Mouse (Mus musculus): ENCODE results near the gene Ntrk1. TPM values are rescaled to one million over a fixed set of nuclear protein-coding genes. Genes with fewer than 3 reads are reported as not detected.

Gene Ntrk1
- total and polyA plus RNA-seq, 3 experiments = not detected

DNA sequence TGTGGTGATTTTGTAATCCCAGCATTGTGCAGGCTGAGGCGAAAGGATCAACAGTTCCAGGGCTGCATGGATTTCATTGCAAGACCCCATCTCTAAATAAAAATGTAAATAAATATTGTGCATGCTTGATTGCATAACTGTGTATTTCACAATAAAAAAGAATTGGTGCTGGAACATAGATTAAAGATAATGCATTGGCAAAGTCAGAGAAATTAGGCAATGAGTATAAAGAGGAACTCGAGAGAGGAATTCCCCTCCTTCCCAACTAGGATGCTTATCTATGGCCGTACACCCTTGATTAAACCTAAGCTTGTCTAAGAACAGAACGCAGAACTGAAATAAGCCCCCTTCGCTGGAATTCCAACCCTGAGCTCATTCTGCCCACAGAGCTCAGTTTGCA is 9.8 kb downstream of the Ntrk1 start:
- Histone ChIP-seq H3K36me3 (ENCODE audit: control insufficient read depth in 1 of 2, insufficient read depth in 2 of 2, low read length in 2 of 2) (peaks cover 0 to 2% of the 10 kb centered on the region in 2 experiments; a peak in 1 of 4 replicates), H3K27ac (ENCODE audit: control insufficient read depth, low read depth, low read length) (no peak overlapping the region), H3K9me3 (replicated peaks; ENCODE audit: insufficient read depth, low read length) (no peaks in the 10 kb centered on the region), H3K4me3 (ENCODE audit: control insufficient read depth in 1 of 2, insufficient read depth in 1 of 2, low read depth in 2 of 2, low read length in 2 of 2) (no peak overlapping the region), H3K9ac (ENCODE audit: control insufficient read depth, low read depth, low read length, poor library complexity, severe bottlenecking) (no peak overlapping the region), H3K79me2 (ENCODE audit: control insufficient read depth, insufficient read depth, low read length, poor library complexity) (no peaks in the 10 kb centered on the region), H3K27me3 (ENCODE audit: control insufficient read depth in 1 of 2, insufficient read depth in 2 of 2, low read length in 2 of 2) (peaks cover 11 to 13% of the 10 kb centered on the region in 2 experiments), H3K4me1 (ENCODE audit: control insufficient read depth in 1 of 2, insufficient read depth in 2 of 2, low read length in 2 of 2) (peaks cover 0 to 6% of the 10 kb centered on the region in 2 experiments; a peak in 1 of 4 replicates)
- no peak for DNase-seq (ENCODE audit: low read depth, low spot score)
- TF ChIP-seq EP300 (IDR thresholded peaks at IDR 0.05; ENCODE audit: low read depth in 1 of 2, low read length in 2 of 2) (0 out of 4 replicates have a peak, but pooled peaks of 1 of the 2 experiments have one; percentile 13), TCF12 (IDR thresholded peaks at IDR 0.05; ENCODE audit: low read depth, low read length) (no peak), GATA1 (IDR thresholded peaks at IDR 0.05; ENCODE audit: low read depth, low read length) (0 out of 2 replicates have a peak, but pooled peaks have one; percentile 5)

DNA sequence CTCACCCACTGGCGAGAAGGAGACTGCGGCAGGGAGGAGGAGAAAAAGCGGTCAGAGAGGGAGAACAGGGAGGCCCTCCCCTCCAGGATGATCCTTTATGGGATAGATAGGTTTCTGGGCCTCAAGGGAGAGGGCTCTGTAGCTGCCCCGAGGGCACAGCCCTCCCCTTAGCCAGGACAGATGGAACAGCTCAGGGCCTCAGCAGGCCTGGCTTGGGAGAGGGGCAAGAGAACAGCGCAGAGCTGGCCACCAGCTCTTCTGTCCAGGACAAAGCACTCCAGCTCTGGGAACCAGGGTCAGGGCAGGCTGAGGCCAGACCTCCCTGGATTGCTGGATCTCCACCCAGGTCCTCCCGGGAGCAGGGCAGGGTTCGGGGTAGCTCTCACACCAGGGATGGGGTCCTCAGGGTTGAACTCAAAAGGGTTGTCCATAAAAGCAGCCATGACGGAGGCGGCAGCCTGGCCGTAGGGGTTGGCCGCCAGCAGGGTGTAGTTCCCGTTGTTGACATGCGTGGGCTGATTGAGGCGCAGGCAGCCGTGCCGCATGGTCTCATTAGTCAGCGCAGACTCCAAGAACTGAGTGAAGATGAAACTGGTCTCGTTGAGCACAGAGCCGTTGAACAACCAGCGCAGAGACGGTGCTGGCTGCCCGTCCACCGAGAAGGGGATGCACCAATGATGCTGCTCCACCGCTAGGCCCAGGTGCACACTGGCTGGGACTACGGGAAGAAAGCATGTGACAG is 11.5 kb downstream of the Ntrk1 start:
- Histone ChIP-seq H3K36me3 (ENCODE audit: control insufficient read depth in 1 of 2, insufficient read depth in 2 of 2, low read length in 2 of 2) (peaks cover 0 to 2% of the 10 kb centered on the region in 2 experiments; a peak in 1 of 4 replicates), H3K4me1 (ENCODE audit: control insufficient read depth in 1 of 2, insufficient read depth in 2 of 2, low read length in 2 of 2) (peaks cover 0 to 6% of the 10 kb centered on the region in 2 experiments; a peak in 1 of 4 replicates), H3K27me3 (ENCODE audit: control insufficient read depth in 1 of 2, insufficient read depth in 2 of 2, low read length in 2 of 2) (peaks cover 11 to 13% of the 10 kb centered on the region in 2 experiments), H3K9ac (ENCODE audit: control insufficient read depth, low read depth, low read length, poor library complexity, severe bottlenecking) (no peak overlapping the region), H3K4me3 (ENCODE audit: control insufficient read depth in 1 of 2, insufficient read depth in 1 of 2, low read depth in 2 of 2, low read length in 2 of 2) (no peak overlapping the region), H3K79me2 (ENCODE audit: control insufficient read depth, insufficient read depth, low read length, poor library complexity) (no peaks in the 10 kb centered on the region), H3K27ac (ENCODE audit: control insufficient read depth, low read depth, low read length) (no peak overlapping the region), H3K9me3 (replicated peaks; ENCODE audit: insufficient read depth, low read length) (no peaks in the 10 kb centered on the region)
- TF ChIP-seq SMC3 (IDR thresholded peaks at IDR 0.05; ENCODE audit: low read depth, low read length) (no peak), NRF1 (IDR thresholded peaks at IDR 0.05; ENCODE audit: insufficient read depth, low read depth, low read length, poor library complexity, severe bottlenecking) (no peak), ELF1 (IDR thresholded peaks at IDR 0.05; ENCODE audit: low read depth, low read length) (no peak), ZMIZ1 (IDR thresholded peaks at IDR 0.05; ENCODE audit: low read depth, low read length) (no peak), SIN3A (IDR thresholded peaks at IDR 0.05; ENCODE audit: low read length) (no peak), TCF12 (IDR thresholded peaks at IDR 0.05; ENCODE audit: low read depth, low read length) (no peak)
- no peak for DNase-seq (ENCODE audit: low read depth, low spot score)

DNA sequence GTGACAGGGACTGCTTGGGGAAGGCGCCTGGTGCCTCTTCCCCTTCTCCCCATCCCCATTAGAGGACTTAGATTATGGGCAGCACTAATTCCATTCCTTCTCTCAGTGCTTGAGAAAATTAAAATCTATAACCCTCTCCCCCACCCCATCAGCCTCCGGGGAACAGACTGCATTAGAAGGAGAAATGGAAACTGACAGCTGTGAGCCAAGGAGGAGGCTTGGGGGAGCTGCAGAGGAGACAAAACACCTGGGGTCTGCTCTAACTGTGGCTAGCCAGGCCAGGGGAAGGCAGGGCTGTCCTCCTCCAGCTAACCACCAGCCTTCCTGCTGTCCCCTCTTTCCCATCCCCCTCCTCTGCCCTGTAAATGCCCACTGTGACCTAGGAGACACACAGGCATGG is 15.9 kb downstream of the Ntrk1 start:
- Histone ChIP-seq H3K27me3 (ENCODE audit: control insufficient read depth in 1 of 2, insufficient read depth in 2 of 2, low read length in 2 of 2) (peaks cover 9 to 17% of the 10 kb centered on the region in 2 experiments), H3K79me2 (ENCODE audit: control insufficient read depth, insufficient read depth, low read length, poor library complexity) (no peaks in the 10 kb centered on the region), H3K9me3 (replicated peaks; ENCODE audit: insufficient read depth, low read length) (no peaks in the 10 kb centered on the region), H3K9ac (ENCODE audit: control insufficient read depth, low read depth, low read length, poor library complexity, severe bottlenecking) (no peak overlapping the region), H3K27ac (ENCODE audit: control insufficient read depth, low read depth, low read length) (no peak overlapping the region), H3K4me3 (ENCODE audit: control insufficient read depth in 1 of 2, insufficient read depth in 1 of 2, low read depth in 2 of 2, low read length in 2 of 2) (no peak overlapping the region), H3K36me3 (ENCODE audit: control insufficient read depth in 1 of 2, insufficient read depth in 2 of 2, low read length in 2 of 2) (no peaks in the 10 kb centered on the region), H3K4me1 (ENCODE audit: control insufficient read depth in 1 of 2, insufficient read depth in 2 of 2, low read length in 2 of 2) (no peaks in the 10 kb centered on the region)
- TF ChIP-seq CTCF (IDR thresholded peaks at IDR 0.05 in 2 of 3, conservative IDR thresholded peaks at IDR 0.05 in 1 of 3; ENCODE audit: control insufficient read depth in 1 of 3, insufficient read depth in 1 of 3, low read depth in 2 of 3, low read length in 3 of 3, poor library complexity in 1 of 3, severe bottlenecking in 1 of 3) (no peak), MXI1 (IDR thresholded peaks at IDR 0.05; ENCODE audit: low read depth, low read length) (no peak), POLR2AphosphoS5 (IDR thresholded peaks at IDR 0.05; ENCODE audit: borderline replicate concordance, low read depth, low read length) (no peak), ETS1 (IDR thresholded peaks at IDR 0.05; ENCODE audit: low read depth, low read length) (no peak), NRF1 (IDR thresholded peaks at IDR 0.05; ENCODE audit: insufficient read depth, low read depth, low read length, poor library complexity, severe bottlenecking) (no peak), TCF12 (IDR thresholded peaks at IDR 0.05; ENCODE audit: low read depth, low read length) (no peak), TBP (IDR thresholded peaks at IDR 0.05; ENCODE audit: low read depth, low read length) (no peak), MAZ (IDR thresholded peaks at IDR 0.05; ENCODE audit: low read depth, low read length) (no peak), MAX (IDR thresholded peaks at IDR 0.05; ENCODE audit: low read length) (no peak), POLR2AphosphoS2 (IDR thresholded peaks at IDR 0.05; ENCODE audit: low read length) (no peak), MYC (IDR thresholded peaks at IDR 0.05; ENCODE audit: low read depth, low read length) (no peak), RAD21 (IDR thresholded peaks at IDR 0.05; ENCODE audit: low read depth, low read length) (no peak), USF1 (IDR thresholded peaks at IDR 0.05; ENCODE audit: low read depth, low read length) (no peak), ZMIZ1 (IDR thresholded peaks at IDR 0.05; ENCODE audit: low read depth, low read length) (no peak), UBTF (IDR thresholded peaks at IDR 0.05; ENCODE audit: borderline replicate concordance, insufficient read depth, low read depth, low read length) (no peak), ZC3H11A (IDR thresholded peaks at IDR 0.05; ENCODE audit: low read depth, low read length) (no peak), SMC3 (IDR thresholded peaks at IDR 0.05; ENCODE audit: low read depth, low read length) (no peak), MYB (IDR thresholded peaks at IDR 0.05; ENCODE audit: low read depth, low read length) (no peak), GATA1 (IDR thresholded peaks at IDR 0.05; ENCODE audit: low read depth, low read length) (no peak), USF2 (IDR thresholded peaks at IDR 0.05; ENCODE audit: borderline replicate concordance in 1 of 2, insufficient read depth in 1 of 2, low read depth in 1 of 2, low read length in 2 of 2) (no peak)
- DNase-seq (ENCODE audit: low read depth, low spot score) = no peak
